Mouse (Mus musculus) kidney, postnatal 25 days (tissue): ENCODE results near the gene Acat1.

ENCODE experiments used
- DNase-seq, 2 experiments: peaks; one replicate each; pipeline ENCODE4 v3.0.0; 2021; ENCODE audit warnings: mixed read lengths in 2 of 2

Gene Acat1

GRCm38 (mm10) chr9:53609968-53610781 is at the start of gene Acat1:
Gene Acat1, minus strand, starts transcription at chr9:53610382.
- peak; percentile 97 to 98 for DNase-seq

GRCm38 (mm10) chr9:53634796-53635195 is 24.6 kb upstream of the Acat1 start:
- DNase-seq: no peak

- DNase-seq: no peak
Measured at GRCm38 (mm10) chr9:53615246-53615645, 5.1 kb upstream of the Acat1 start.

GRCm38 (mm10) chr9:53614286-53614685 is 4.1 kb upstream of the Acat1 start:
- DNase-seq: no peak

GRCm38 (mm10) chr9:53609306-53609967 is 745 bp downstream of the Acat1 start:
- no peak for DNase-seq

- no peak for DNase-seq
Measured at GRCm38 (mm10) chr9:53607816-53608215, 2.4 kb downstream of the Acat1 start.

GRCm38 (mm10) chr9:53607192-53607591 is 3.0 kb downstream of the Acat1 start:
- DNase-seq: no peak

- no peak for DNase-seq
Measured at GRCm38 (mm10) chr9:53604954-53605353, 5.2 kb downstream of the Acat1 start.

- no peak for DNase-seq
Measured at GRCm38 (mm10) chr9:53603849-53604248, 6.3 kb downstream of the Acat1 start.

GRCm38 (mm10) chr9:53603384-53603783 is 6.8 kb downstream of the Acat1 start:
- peak in 1 of 2 experiments; percentile 21 for DNase-seq

GRCm38 (mm10) chr9:53601541-53601940 is 8.6 kb downstream of the Acat1 start:
- no peak for DNase-seq

- peak; percentile 23 to 79 for DNase-seq
Measured at GRCm38 (mm10) chr9:53598631-53599030, 11.6 kb downstream of the Acat1 start.

- DNase-seq: no peak
Measured at GRCm38 (mm10) chr9:53596971-53597600, 13.1 kb downstream of the Acat1 start.

GRCm38 (mm10) chr9:53594764-53595163 is 15.4 kb downstream of the Acat1 start:
- DNase-seq: peak; percentile 82 to 86

GRCm38 (mm10) chr9:53581870-53582269 is 28.3 kb downstream of the Acat1 start:
- no peak for DNase-seq

- no peak for DNase-seq
Measured at GRCm38 (mm10) chr9:53575721-53576120, 34.5 kb downstream of the Acat1 start.

- no peak for DNase-seq
Measured at GRCm38 (mm10) chr9:53572516-53573307, 37.5 kb downstream of the Acat1 start.

- no peak for DNase-seq
Measured at GRCm38 (mm10) chr9:53570662-53571061, 39.5 kb downstream of the Acat1 start.

- no peak for DNase-seq
Measured at GRCm38 (mm10) chr9:53537336-53537965, 72.7 kb downstream of the Acat1 start.

GRCm38 (mm10) chr9:53536558-53537320 is 73.4 kb downstream of the Acat1 start, which contains the start of the genes Atm and Npat:
Gene Atm, minus strand, starts transcription at chr9:53536740.
Gene Npat, plus strand, starts transcription at chr9:53537047.
- DNase-seq: peak; percentile 99 to 100
